Mouse (Mus musculus): ENCODE data around the gene Rps19. TPM values are rescaled to one million over a fixed set of nuclear protein-coding genes. Genes with fewer than 3 reads are reported as not detected.

The Rps19 gene
- total and polyA plus RNA-seq, 3 experiments = 1,739 to 4,140 (median 2,094) TPM

DNA sequence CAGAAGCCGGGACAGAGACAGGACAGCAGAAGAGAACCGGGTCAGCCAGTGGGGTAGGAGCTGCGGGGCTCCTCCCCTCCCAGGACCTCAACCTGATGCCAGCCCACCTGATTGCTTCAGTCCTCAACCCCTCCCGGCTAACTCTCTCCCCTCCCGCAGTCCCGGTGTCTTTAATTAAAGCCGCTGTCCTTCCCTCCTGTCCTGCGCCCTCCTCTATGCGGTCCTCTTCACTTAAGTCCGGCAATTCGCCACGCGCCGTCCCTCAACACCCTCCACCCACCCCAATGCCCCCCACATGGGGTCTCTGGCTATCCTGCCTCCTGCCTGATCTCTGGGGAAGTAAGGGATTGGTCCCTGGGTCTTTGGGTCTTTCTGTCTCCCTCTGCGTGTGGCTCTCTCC lies 47.5 kb downstream of the Rps19 start:
- Histone ChIP-seq H3K4me3 (replicated peaks in 1 of 3; ENCODE audit: low read depth in 2 of 3, low read length in 2 of 3, poor library complexity in 1 of 3) (no peak overlapping the region), H3K36me3 (replicated peaks in 1 of 2; ENCODE audit: control insufficient read depth in 1 of 2, insufficient read depth in 1 of 2, low read length in 1 of 2) (peaks cover 13 to 29% of the 10 kb centered on the region in 2 experiments), H3K79me2 (replicated peaks; ENCODE audit: control insufficient read depth, extremely low read depth, insufficient read depth, poor library complexity, severe bottlenecking) (no peaks in the 10 kb centered on the region), H3K9ac (ENCODE audit: insufficient read depth, low read depth) (no peak overlapping the region), H3K27ac (ENCODE audit: insufficient read depth, low read depth) (no peak overlapping the region), H3K4me2 (ENCODE audit: insufficient read depth, low read depth, poor library complexity, severe bottlenecking) (no peak overlapping the region), H3K4me1 (ENCODE audit: control insufficient read depth in 1 of 2, insufficient read depth in 2 of 2) (peaks cover 2 to 3% of the 10 kb centered on the region in 2 experiments; a peak in 1 of 4 replicates), H3K9me3 (replicated peaks; ENCODE audit: low read length) (no peaks in the 10 kb centered on the region), H3K27me3 (replicated peaks) (peaks cover 9% of the 10 kb centered on the region)
- dilution Hi-C loops (cut with MboI; ENCODE audit: extremely low pct_ligation_motif_present, extremely low pct_unique_long_range_greater_than_20kb, low sequenced_read_pairs) (no loop called here), in situ Hi-C loops (cut with MboI; ENCODE audit: low pct_ligation_motif_present, low pct_unique_long_range_greater_than_20kb, low sequenced_read_pairs) (no loop called here)
- DNase-seq (ENCODE audit: extremely low read depth) = no peak
- TF ChIP-seq MEF2A (IDR thresholded peaks at IDR 0.05; ENCODE audit: borderline replicate concordance, low read depth, low read length) = no peak

Other genes with a start within 250 kb of the Rps19 start
- not detected in 2 replicates for gene Lypd3, start 247.8 kb upstream of the Rps19 start, total RNA-seq (2012; rRNA removed)
- not detected in 2 replicates for gene Lypd3, start 247.8 kb upstream of the Rps19 start, total RNA-seq (2014; rRNA removed)
- gene Lypd3, start 247.8 kb upstream of the Rps19 start, polyA plus RNA-seq (2012; ENCODE audit: insufficient read length, low read depth) = not detected in 2 replicates
- gene Tex101, start 207.7 kb upstream of the Rps19 start, total RNA-seq (2012; rRNA removed) = not detected in 2 replicates
- not detected in 2 replicates for gene Tex101, start 207.7 kb upstream of the Rps19 start, total RNA-seq (2014; rRNA removed)
- gene Tex101, start 207.7 kb upstream of the Rps19 start, polyA plus RNA-seq (2012; ENCODE audit: insufficient read length, low read depth) = not detected in 2 replicates
- not detected in 2 replicates for gene BC049730, start 175.1 kb upstream of the Rps19 start, total RNA-seq (2012; rRNA removed)
- not detected in 2 replicates for gene BC049730, start 175.1 kb upstream of the Rps19 start, total RNA-seq (2014; rRNA removed)
- not detected in 2 replicates for gene BC049730, start 175.1 kb upstream of the Rps19 start, polyA plus RNA-seq (2012; ENCODE audit: insufficient read length, low read depth)
- not detected in 2 replicates for gene Gm4763, start 157.5 kb upstream of the Rps19 start, total RNA-seq (2012; rRNA removed)
- not detected in 2 replicates for gene Gm4763, start 157.5 kb upstream of the Rps19 start, total RNA-seq (2014; rRNA removed)
- gene Gm4763, start 157.5 kb upstream of the Rps19 start, polyA plus RNA-seq (2012; ENCODE audit: insufficient read length, low read depth) = not detected in 2 replicates
- gene Cd177, start 124.1 kb upstream of the Rps19 start, total RNA-seq (2012; rRNA removed) = not detected in 2 replicates
- gene Cd177, start 124.1 kb upstream of the Rps19 start, total RNA-seq (2014; rRNA removed) = not detected in 2 replicates
- not detected in 2 replicates for gene Cd177, start 124.1 kb upstream of the Rps19 start, polyA plus RNA-seq (2012; ENCODE audit: insufficient read length, low read depth)
- gene Ceacam10, start 107.2 kb upstream of the Rps19 start, total RNA-seq (2012; rRNA removed) = 0.17 TPM in 1 of 2 replicates, not detected in the other
- not detected in 2 replicates for gene Ceacam10, start 107.2 kb upstream of the Rps19 start, total RNA-seq (2014; rRNA removed)
- not detected in 2 replicates for gene Ceacam10, start 107.2 kb upstream of the Rps19 start, polyA plus RNA-seq (2012; ENCODE audit: insufficient read length, low read depth)
- gene Gm9844, start 22.2 kb upstream of the Rps19 start, total RNA-seq (2012; rRNA removed) = 1.3 and 1.4 TPM in 2 replicates
- 19.9 and 25.1 TPM in 2 replicates for gene Gm9844, start 22.2 kb upstream of the Rps19 start, total RNA-seq (2014; rRNA removed)
- 4.7 and 10.2 TPM in 2 replicates for gene Gm9844, start 22.2 kb upstream of the Rps19 start, polyA plus RNA-seq (2012; ENCODE audit: insufficient read length, low read depth)
- gene Lypd4, start 14.4 kb upstream of the Rps19 start, total RNA-seq (2012; rRNA removed) = not detected in 2 replicates
- gene Lypd4, start 14.4 kb upstream of the Rps19 start, total RNA-seq (2014; rRNA removed) = not detected in 2 replicates
- gene Lypd4, start 14.4 kb upstream of the Rps19 start, polyA plus RNA-seq (2012; ENCODE audit: insufficient read length, low read depth) = not detected in 2 replicates
- gene Dmrtc2, start 14.3 kb upstream of the Rps19 start, total RNA-seq (2012; rRNA removed) = not detected in 2 replicates
- gene Dmrtc2, start 14.3 kb upstream of the Rps19 start, total RNA-seq (2014; rRNA removed) = not detected in 2 replicates
- gene Dmrtc2, start 14.3 kb upstream of the Rps19 start, polyA plus RNA-seq (2012; ENCODE audit: insufficient read length, low read depth) = not detected in 2 replicates
- gene Cd79a, start 13.0 kb downstream of the Rps19 start, total RNA-seq (2012; rRNA removed) = 71.3 and 75.2 TPM in 2 replicates
- gene Cd79a, start 13.0 kb downstream of the Rps19 start, total RNA-seq (2014; rRNA removed) = 46.6 and 51.8 TPM in 2 replicates
- gene Cd79a, start 13.0 kb downstream of the Rps19 start, polyA plus RNA-seq (2012; ENCODE audit: insufficient read length, low read depth) = 313 and 422 TPM in 2 replicates
- 37.8 and 40.2 TPM in 2 replicates for gene Arhgef1, start 18.5 kb downstream of the Rps19 start, total RNA-seq (2012; rRNA removed)
- gene Arhgef1, start 18.5 kb downstream of the Rps19 start, total RNA-seq (2014; rRNA removed) = 14.6 and 17.8 TPM in 2 replicates
- gene Arhgef1, start 18.5 kb downstream of the Rps19 start, polyA plus RNA-seq (2012; ENCODE audit: insufficient read length, low read depth) = 128 and 134 TPM in 2 replicates
- not detected in 2 replicates for gene Gm4881, start 60.1 kb downstream of the Rps19 start, total RNA-seq (2012; rRNA removed)
- not detected in 2 replicates for gene Gm4881, start 60.1 kb downstream of the Rps19 start, total RNA-seq (2014; rRNA removed)
- gene Gm4881, start 60.1 kb downstream of the Rps19 start, polyA plus RNA-seq (2012; ENCODE audit: insufficient read length, low read depth) = not detected in 2 replicates
- gene Rabac1, start 88.4 kb downstream of the Rps19 start, total RNA-seq (2012; rRNA removed) = 89.0 and 135 TPM in 2 replicates
- gene Rabac1, start 88.4 kb downstream of the Rps19 start, total RNA-seq (2014; rRNA removed) = 64.4 and 70.5 TPM in 2 replicates
- gene Rabac1, start 88.4 kb downstream of the Rps19 start, polyA plus RNA-seq (2012; ENCODE audit: insufficient read length, low read depth) = 37.3 and 44.6 TPM in 2 replicates
- gene Atp1a3, start 121.6 kb downstream of the Rps19 start, total RNA-seq (2012; rRNA removed) = 0.08 and 0.17 TPM in 2 replicates
- not detected in 2 replicates for gene Atp1a3, start 121.6 kb downstream of the Rps19 start, total RNA-seq (2014; rRNA removed)
- 0.15 and 0.24 TPM in 2 replicates for gene Atp1a3, start 121.6 kb downstream of the Rps19 start, polyA plus RNA-seq (2012; ENCODE audit: insufficient read length, low read depth)
- gene Grik5, start 188.0 kb downstream of the Rps19 start, total RNA-seq (2012; rRNA removed) = 0.88 and 2.1 TPM in 2 replicates
- gene Grik5, start 188.0 kb downstream of the Rps19 start, total RNA-seq (2014; rRNA removed) = 0.80 and 1.0 TPM in 2 replicates
- gene Grik5, start 188.0 kb downstream of the Rps19 start, polyA plus RNA-seq (2012; ENCODE audit: insufficient read length, low read depth) = 1.5 and 2.0 TPM in 2 replicates
- gene Zfp574, start 188.2 kb downstream of the Rps19 start, total RNA-seq (2012; rRNA removed) = 11.2 and 11.8 TPM in 2 replicates
- 2.8 and 3.4 TPM in 2 replicates for gene Zfp574, start 188.2 kb downstream of the Rps19 start, total RNA-seq (2014; rRNA removed)
- 11.9 and 13.3 TPM in 2 replicates for gene Zfp574, start 188.2 kb downstream of the Rps19 start, polyA plus RNA-seq (2012; ENCODE audit: insufficient read length, low read depth)